Mouse (Mus musculus) urinary bladder, adult 2 months (tissue): ENCODE measurements at regions not wholly inside any gene's neighbourhood (a gene's known extent, or its start where the extent isn't known, plus 50 kb on each side); places are given as distances from the start of the nearest gene placed in this dataset.

Experiments used
- DNase-seq: peaks from one replicate; pipeline ENCODE4 v3.0.0; 2022; ENCODE audit warnings: low spot score

DNA sequence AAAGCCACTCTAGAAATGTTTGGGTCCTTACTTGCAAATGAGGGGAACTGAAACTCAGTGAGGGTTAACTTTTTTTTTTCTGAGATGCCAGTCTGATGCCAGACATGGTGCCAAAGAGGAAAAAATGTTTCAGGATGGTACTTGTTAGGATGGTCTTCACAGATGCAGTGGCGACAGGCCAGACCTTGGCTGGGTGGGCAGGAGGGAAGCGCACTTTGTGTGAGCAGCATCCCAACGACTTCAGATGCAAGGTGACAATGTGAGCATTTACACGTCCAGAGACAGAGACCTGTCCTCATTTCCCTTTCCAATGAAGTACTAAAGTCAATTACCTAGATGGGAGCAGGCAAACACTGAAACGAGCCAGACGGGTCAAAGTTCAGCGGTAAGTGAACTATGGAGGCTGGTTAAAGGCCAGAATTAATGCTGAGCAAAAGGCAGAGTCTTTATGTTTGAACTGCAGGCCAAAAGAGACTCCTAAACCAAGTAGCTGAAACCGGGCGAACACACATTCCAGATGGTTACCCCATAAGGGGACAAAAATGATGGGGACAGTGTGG is 213.7 kb upstream of the Ccdc122 start:
- DNase-seq = no peak

- DNase-seq = no peak
Observed at GRCm38 (mm10) chr14:76821892-76822291, 214.7 kb upstream of the Ccdc122 start.

GRCm38 (mm10) chr14:76821484-76821883 is 215.1 kb upstream of the Ccdc122 start:
- DNase-seq = no peak

DNA sequence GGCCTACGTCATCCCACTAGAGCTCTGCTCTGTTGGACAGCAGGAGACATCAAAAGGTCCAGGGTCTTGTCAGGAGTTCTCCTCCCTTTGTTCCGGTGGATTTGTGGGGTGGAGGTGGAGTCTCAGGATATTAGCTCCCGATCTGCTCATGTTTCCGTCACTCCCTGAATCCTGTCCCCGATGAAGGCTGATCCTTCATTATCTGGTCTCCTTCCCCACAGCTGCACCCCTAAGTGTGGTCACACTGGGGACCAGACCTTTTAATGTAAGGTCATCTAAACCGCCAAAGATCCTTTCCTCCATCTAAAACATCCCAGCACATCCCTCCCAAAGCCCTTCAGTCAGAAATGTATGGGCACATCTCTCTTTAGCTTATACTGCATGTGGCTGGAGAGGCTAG is 215.6 kb upstream of the Ccdc122 start:
- no peak for DNase-seq

- DNase-seq = peak; percentile 34
Observed at GRCm38 (mm10) chr14:76819690-76820089, 216.9 kb upstream of the Ccdc122 start.

GRCm38 (mm10) chr14:76818256-76819010 is 218.1 kb upstream of the Ccdc122 start:
- DNase-seq = no peak

DNA sequence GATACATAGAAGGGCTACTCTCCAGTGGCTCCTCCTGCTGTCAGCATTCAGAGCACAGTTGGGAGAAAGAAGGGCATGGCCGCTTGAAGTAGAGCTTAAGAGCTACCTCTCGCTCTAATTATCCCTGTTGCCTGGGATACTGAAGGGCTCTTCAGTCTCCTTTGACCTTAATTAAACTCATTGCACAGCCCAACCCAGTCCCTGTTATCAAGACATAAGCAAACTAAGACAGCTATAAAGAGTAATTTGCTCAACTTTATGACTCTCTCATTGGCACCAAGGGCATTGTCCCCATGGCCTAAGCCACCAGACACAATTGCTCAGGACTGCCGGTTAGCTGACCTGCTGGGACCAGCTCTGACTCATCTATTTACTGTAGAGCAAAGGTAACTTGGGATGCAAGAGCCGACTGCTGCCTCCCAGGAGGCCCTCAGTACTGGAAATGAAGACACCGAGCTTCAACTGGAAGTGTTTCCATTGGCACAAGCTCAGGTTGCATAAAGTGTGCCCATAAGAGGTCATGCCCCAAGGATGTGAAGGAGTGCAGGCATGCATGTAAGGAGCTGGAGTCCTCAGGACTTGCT is 219.3 kb upstream of the Ccdc122 start:
- no peak for DNase-seq

DNA sequence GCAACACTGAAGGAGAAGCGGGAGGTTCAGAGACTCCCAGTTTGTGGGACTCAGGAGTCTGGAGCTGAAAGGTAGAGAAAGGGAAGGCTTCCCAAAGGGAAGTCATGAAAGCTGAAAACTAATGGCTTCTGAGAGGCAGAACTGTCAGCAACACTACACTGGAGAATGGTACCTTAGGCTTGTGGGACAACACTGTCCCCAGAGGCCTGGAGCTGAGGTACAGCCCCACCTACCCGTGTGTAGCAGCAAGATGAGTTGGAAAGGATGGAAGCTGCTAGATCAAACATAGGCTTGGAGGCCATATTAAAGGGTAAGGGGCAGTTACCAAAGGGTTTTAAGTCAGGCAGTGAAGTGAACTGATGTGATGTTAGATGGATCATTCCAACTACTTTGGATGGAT is 219.9 kb upstream of the Ccdc122 start:
- DNase-seq = no peak

GRCm38 (mm10) chr14:76812155-76812875 is 224.3 kb upstream of the Ccdc122 start:
- DNase-seq = no peak

DNA sequence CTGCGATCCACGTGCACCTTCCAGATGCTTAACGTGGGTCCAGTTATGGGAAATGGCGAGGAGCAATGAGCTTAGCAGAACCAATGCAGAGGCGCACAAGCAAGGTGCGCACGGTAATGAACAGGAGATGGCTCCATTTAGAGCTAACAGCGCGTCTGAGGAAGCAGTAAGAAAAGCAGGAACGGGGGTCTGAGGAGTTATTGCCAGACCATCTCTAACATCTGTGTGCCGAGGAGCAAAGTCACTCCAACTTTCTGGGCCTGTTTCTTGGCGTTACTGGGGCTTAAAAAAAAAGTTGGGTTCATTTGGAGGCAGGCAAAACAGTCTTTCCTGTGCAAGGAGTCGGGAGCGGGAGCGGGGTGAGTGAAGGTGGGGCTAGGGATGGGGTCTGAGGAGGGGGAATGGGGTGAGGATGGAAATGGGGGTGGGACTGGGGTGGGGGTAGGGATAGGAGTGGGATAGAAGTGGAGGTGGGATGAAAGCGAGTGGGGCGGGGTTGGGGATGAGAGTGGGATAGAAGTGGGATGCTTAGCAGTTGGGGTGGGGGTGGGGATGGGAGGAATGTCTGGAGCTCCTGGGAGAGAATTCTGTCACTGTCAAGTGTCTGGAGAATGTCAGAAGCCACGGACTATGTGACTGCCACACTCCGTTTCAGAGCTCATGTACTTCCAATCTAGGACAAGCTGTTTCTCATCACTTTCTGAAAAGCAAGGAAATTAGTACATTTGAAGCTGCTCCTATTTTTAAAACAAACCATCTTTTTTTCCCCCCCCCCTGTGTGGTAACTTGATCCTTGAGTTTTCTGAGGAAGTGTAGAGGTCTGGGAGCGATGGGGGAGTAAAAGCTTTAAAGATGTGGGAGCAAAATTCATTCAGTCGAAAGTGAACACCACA is 225.6 kb upstream of the Ccdc122 start:
- DNase-seq = no peak

GRCm38 (mm10) chr14:76810041-76810440 is 226.5 kb upstream of the Ccdc122 start:
- no peak for DNase-seq

DNA sequence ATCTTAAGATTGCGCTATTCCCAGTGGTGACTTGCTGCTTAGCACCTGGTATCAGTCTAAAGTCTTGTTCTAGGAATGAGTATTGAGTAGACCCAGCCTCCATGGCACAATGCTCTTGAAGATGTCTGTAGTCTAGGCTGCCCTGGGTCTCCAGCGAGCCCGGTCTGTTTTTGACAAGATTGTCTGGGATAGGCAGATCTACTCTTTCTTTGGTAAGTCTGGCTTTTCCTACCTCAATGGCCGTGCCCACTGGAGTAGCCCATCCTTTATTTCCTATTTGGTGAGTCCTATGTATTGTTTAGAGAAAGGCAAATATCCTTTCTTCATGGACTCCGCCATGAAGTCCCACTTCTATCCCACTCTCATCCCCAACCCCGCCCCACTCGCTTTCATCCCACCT is 227.2 kb upstream of the Ccdc122 start:
- no peak for DNase-seq

- DNase-seq = no peak
Observed at GRCm38 (mm10) chr14:76805151-76805785, 231.3 kb upstream of the Ccdc122 start.

GRCm38 (mm10) chr14:76804447-76805150 is 232.0 kb upstream of the Ccdc122 start:
- no peak for DNase-seq

DNA sequence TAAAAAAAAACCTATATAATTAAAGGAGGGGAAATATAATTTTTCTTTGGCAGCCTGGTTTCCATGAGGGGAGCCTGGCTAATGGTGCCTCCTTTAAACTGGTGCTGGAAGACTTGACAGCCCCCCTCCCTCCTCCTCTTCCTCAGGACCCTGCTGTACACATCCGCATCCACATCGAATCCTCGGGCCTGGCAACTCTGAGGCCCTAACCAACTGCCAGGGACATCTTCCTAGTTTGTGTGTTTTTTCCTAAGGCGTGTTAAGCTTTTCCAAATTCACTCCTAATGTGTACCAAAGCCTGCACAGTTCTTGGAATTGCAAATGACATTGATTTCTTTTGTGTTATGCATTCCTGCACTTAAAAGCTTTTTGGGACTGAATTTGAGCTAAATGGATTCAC is 236.4 kb upstream of the Ccdc122 start:
- no peak for DNase-seq

- no peak for DNase-seq
Observed at GRCm38 (mm10) chr14:76799741-76800140, 236.8 kb upstream of the Ccdc122 start.

GRCm38 (mm10) chr14:76798925-76799428 is 237.6 kb upstream of the Ccdc122 start:
- no peak for DNase-seq

- DNase-seq = no peak
Observed at GRCm38 (mm10) chr14:76798488-76798887, 238.1 kb upstream of the Ccdc122 start.

DNA sequence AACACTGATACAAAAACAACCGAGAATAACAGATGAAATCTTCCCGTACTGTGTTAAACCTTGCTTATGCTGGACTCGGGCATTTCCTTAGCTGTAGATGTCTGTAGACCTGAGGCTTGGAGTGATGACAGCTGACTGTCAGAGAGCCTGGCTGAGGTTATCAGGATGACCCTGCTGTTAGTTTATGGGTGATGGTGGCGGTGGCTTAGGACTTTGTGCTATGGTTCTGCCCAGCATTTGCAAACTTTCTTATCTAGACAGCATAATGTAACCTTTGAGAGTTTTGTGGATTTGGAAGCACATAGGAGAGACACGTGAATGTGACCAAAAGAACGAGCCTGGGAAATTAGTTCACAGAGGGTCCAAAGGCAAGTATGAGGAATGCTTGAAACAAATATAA is 239.1 kb upstream of the Ccdc122 start:
- no peak for DNase-seq

- no peak for DNase-seq
Observed at GRCm38 (mm10) chr14:76791811-76792571, 235.3 kb upstream of the Serp2 start.
